Mouse (Mus musculus): Measurements from ENCODE around the gene Optn. TPM values are rescaled to one million over a fixed set of nuclear protein-coding genes. Genes with fewer than 3 reads are reported as not detected.
"Not testable (repeated sequence)": the region's sequence is repeated elsewhere in the genome, so short reads cannot be mapped to it uniquely, and the experiment has no call there.

Gene Optn
- 22.9 and 23.0 TPM in 2 replicates for polyA plus RNA-seq (2015; fragmentation: Nextera tagmentation; extraction: Ambion mirVana)

DNA sequence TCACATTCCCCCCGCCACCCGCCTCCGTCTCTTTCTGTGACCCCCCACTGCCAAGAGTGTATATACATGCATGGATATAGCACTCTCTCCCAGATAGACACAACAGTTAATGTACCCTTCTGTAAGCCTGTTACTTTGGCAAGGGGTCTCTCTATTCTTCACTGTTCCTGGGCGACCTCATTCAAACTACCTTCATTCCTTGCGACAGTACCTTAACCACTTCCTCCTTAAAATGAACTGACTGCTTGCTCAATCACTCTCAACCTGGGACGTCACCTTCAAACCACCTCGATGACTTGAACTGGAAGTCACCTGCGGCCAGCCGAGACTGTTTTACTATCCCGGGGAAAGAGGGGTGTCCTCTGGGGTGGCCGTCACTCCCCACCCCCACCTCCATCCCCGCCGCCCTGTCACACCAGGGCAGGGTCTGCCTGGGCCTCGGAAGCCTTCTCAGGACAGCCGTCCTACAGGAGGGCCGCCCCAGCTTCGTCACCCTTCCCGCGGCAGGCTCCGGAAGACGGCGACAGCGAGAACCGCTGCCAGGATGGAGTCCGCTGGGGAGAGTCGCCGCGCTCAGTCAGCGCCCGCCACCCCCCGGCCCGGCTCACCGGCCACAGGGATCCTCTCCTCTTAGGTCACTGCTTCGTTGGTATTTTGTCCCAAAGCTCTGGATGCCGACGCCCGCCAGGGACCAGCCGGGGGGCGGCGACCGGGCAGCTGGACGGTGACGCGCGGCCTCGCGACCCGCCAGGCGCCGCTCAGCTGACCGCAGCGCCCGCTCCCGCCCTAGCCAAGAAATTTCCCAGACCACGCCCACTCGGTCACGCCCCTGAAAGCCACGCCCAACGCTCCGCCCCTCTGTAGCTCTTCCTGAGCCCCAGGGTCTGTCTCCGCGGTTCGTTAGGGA, at the start of gene Optn:
Gene Optn (minus strand): TSS at position 753 of the 907 bp plus-strand sequence.
- peak within 1 kb of the TSS; percentile 75 for H3K27ac ChIP-seq (replicated peaks)
- no peaks in the 10 kb centered on the region for H3K36me3 ChIP-seq
- H3K4me3 ChIP-seq: peak within 1 kb of the TSS; percentile 79
- peak; percentile 92 for ATAC-seq (ENCODE audit: low FRiP score, low read depth)
- H3K27me3 ChIP-seq: no peaks in the 10 kb centered on the region
- no peaks in the 10 kb centered on the region for H3K9me3 ChIP-seq
- 1% methylated on average over 62 of the region's 63 CpGs for WGBS
- H3K9ac ChIP-seq: peak within 1 kb of the TSS; percentile 66
- H3K4me2 ChIP-seq: peak within 1 kb of the TSS; percentile 90
- H3K4me1 ChIP-seq (replicated peaks): peaks cover 16% of the 10 kb centered on the region

DNA sequence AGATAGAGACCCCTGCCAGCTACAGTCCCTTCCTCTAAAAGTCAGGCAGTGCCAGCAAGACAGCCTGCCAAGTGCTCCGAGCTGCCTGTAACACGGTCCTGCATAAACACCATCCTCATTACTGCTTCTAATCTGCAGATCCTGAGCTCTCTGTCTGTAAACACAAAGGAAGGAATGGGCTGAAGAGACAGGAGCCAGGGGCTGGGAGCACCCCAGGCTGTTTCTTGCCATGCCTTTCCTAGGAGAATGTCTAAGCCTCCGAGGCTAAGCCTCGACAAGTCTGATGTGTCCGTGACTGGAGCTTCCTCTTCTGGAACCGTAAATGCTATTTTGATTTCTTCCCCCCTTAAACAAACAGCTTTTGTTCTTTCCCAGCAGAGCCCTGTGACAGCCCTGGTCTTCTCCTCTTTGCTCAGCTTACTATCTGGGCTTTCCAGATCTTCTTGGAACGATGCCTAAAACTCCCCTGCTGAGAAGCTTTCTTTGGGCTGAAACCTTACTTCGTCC, 49.0 kb upstream of the Optn start:
- Histone ChIP-seq H3K36me3 (no peaks in the 10 kb centered on the region), H3K9ac (no peak overlapping the region)

DNA sequence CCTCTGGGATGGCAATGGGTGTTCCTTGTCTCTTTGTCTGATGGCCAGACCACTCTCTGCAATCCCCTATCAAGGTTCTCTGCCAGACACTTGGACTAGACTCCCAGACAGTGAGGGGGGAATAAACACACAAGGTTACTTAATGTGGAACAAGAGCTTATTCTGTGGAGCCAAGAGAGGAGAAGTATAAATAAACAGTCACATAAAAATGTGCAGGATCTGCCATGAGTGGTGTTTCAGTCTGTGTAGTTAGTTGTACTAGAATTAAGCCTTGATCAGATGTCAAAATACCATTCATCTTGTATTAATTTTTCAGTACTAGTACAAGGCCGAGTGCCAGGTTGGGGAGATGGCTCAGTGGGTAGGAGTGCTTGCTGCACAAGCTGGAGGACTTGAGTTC, 39.0 kb upstream of the Optn start:
- no peak for ATAC-seq (ENCODE audit: low FRiP score, low read depth)
- 74% methylated on average over 1 of the region's 1 CpGs for WGBS
- H3K36me3 ChIP-seq: no peaks in the 10 kb centered on the region

More for the DNA sequence above, 49.0 kb upstream of the Optn start:
- no peak overlapping the region for H3K4me2 ChIP-seq
- H3K27ac ChIP-seq (replicated peaks): peak overlapping the region; percentile 28
- no peaks in the 10 kb centered on the region for H3K27me3 ChIP-seq
- ATAC-seq (ENCODE audit: low FRiP score, low read depth): peak; percentile 52; the same call in 1 of the 2 replicates
- H3K4me3 ChIP-seq: no peak overlapping the region
- H3K4me1 ChIP-seq (replicated peaks): peaks cover 30% of the 10 kb centered on the region
- no peaks in the 10 kb centered on the region for H3K9me3 ChIP-seq
- WGBS: 20% methylated on average over 8 of the region's 8 CpGs

DNA sequence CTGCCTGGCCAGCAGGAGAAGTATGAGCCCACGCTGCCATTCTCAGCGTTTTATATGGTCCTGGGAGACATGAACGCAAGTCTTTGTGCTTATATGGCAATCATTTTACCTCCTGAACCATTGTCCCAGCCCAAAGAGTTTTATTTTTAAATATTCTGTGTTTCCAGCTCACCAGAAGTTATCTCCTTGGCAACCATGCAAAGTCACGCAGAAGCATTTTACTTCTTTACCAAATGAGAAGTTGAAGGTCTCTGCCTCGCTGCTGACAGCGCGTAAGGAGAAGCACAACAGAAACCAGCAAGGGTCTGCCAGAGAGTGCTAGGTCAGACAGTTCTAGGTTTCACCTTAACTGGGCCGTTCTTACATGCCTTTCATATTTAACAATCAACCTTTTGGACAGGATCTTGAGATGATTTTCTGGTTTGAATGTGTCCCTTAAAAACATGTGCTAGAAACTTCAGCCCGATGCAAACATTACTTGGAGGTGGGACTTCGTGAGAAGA, 37.9 kb upstream of the Optn start:
- Histone ChIP-seq H3K36me3 (no peaks in the 10 kb centered on the region), H3K27ac (replicated peaks) (no peak overlapping the region), H3K4me1 (replicated peaks) (peaks cover 19% of the 10 kb centered on the region), H3K4me2 (no peak overlapping the region), H3K9ac (no peak overlapping the region), H3K9me3 (0 out of 2 replicates have a peak, but pooled peaks cover 3% of the 10 kb centered on the region), H3K27me3 (no peaks in the 10 kb centered on the region), H3K4me3 (no peak overlapping the region)
- 87% methylated on average over 10 of the region's 10 CpGs for WGBS
- no peak for ATAC-seq (ENCODE audit: low FRiP score, low read depth)

More for the DNA sequence above, 39.0 kb upstream of the Optn start:
- no peak overlapping the region for H3K4me2 ChIP-seq
- H3K27me3 ChIP-seq: no peaks in the 10 kb centered on the region
- peaks cover 15% of the 10 kb centered on the region for H3K4me1 ChIP-seq (replicated peaks)
- no peak overlapping the region for H3K9ac ChIP-seq
- peaks cover 11% of the 10 kb centered on the region; the same call in 1 of the 2 replicates for H3K9me3 ChIP-seq
- no peak overlapping the region for H3K27ac ChIP-seq (replicated peaks)
- no peak overlapping the region for H3K4me3 ChIP-seq

DNA sequence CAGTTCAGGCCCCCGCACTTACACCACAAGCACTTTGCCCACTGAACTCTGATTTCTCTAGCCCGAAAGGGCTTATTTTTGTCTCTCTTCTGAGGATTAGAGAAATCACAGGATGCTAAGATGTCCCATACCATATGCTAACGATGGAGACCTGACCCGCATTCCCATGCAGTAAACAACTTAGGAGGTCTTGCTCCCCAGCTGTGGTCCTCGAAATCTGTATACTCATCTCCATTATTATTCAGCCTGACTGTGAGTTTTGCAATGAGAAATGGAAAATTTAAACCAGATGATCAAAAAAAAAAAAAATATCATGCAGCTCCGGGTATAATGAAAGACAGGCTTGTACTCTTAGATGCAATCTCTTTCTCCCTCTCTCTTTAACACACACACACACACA, 35.3 kb upstream of the Optn start:
- WGBS: 71% methylated on average over 6 of the region's 6 CpGs
- H3K9ac ChIP-seq: no peak overlapping the region
- H3K4me2 ChIP-seq: no peak overlapping the region
- no peak for ATAC-seq (ENCODE audit: low FRiP score, low read depth)
- H3K27me3 ChIP-seq: no peaks in the 10 kb centered on the region
- no peaks in the 10 kb centered on the region for H3K9me3 ChIP-seq
- no peak overlapping the region for H3K4me3 ChIP-seq
- H3K4me1 ChIP-seq (replicated peaks): peaks cover 19% of the 10 kb centered on the region
- no peak overlapping the region for H3K27ac ChIP-seq (replicated peaks)
- no peaks in the 10 kb centered on the region for H3K36me3 ChIP-seq

DNA sequence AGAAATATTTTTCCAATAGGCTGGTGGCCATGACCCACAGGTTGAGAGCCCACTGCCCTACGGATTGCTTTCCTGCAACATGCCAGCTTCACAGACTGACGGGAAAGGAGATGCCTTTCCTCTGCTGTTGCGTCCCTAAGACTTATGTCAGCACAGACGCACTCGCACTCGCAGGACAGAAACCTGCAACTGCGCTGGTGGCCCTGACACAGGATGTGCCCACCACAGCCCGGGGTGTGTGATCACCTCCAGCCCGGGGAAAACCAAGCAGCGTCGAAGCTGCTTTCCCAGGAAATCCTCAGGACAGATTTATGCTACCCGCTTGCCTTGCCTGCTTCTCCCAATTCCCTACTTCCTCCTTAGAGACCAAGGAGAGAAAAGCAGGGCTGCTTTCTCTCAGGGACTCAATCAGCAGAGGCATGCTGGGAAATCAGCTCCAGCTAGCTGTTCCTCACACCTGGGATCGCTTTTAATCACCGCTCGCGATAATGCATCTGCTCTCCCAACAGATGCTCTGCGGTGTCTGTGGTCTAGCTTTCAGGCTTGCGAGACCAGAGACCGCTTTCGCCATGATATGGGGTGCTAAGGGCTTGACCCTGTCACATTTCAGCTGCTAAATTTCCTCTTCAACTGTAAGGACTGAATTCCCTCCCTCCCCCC, 34.1 kb upstream of the Optn start:
- 24% methylated on average over 20 of the region's 20 CpGs for WGBS
- H3K36me3 ChIP-seq: no peaks in the 10 kb centered on the region
- ATAC-seq (ENCODE audit: low FRiP score, low read depth): 0 out of 2 replicates have a peak, but pooled peaks have one; percentile 30
- peaks cover 19% of the 10 kb centered on the region for H3K4me1 ChIP-seq (replicated peaks)
- no peaks in the 10 kb centered on the region for H3K27me3 ChIP-seq
- peak overlapping the region; percentile 57 for H3K4me2 ChIP-seq
- peak overlapping the region; percentile 72 for H3K27ac ChIP-seq (replicated peaks)
- no peaks in the 10 kb centered on the region for H3K9me3 ChIP-seq
- H3K9ac ChIP-seq: peak overlapping the region; percentile 38
- H3K4me3 ChIP-seq: peak overlapping the region; percentile 27

DNA sequence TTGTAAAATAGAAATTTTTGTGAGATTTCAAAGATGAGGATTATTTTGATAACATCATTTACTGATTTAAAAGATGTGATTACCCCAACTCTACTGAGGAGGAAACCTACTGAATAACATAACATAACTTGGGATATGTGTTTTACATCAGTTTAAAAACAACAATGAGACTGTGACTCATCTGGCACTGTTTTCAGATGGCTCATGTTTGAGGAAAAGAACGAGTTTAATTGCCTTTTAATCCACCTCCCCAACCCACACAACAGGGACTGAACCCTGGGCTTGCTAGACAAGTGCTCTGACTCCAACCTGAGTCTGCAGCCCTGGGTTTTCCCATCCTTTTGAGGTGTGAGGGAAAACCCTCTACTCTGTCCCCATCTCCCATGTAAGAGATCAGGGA, 31.5 kb upstream of the Optn start:
- no peaks in the 10 kb centered on the region for H3K9me3 ChIP-seq
- ATAC-seq (ENCODE audit: low FRiP score, low read depth): no peak
- H3K9ac ChIP-seq: no peak overlapping the region
- H3K4me2 ChIP-seq: no peak overlapping the region
- H3K27me3 ChIP-seq: no peaks in the 10 kb centered on the region
- no peaks in the 10 kb centered on the region for H3K36me3 ChIP-seq
- no peak overlapping the region for H3K27ac ChIP-seq (replicated peaks)
- H3K4me1 ChIP-seq (replicated peaks): peaks cover 19% of the 10 kb centered on the region
- WGBS: 49% methylated on average over 1 of the region's 1 CpGs
- H3K4me3 ChIP-seq: no peak overlapping the region

DNA sequence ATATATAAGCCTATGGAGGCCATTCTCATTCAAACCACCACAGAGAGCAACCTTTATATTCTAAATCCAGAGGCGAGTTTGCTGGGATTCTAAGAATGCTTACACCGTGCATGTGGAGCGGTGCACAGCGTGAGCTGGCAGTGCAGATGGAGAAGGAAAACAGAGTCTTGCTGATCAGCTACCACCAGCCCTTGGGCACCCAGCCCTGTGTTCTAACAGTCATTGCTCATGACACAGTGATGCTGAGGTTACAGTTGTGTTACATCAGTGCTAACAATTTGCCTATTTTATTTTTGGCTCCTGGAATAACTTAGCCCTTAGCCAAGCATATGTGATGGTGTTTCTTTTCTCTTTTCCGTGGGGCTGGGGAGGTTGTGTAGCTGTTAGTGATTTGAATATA, 31.0 kb upstream of the Optn start:
- H3K4me2 ChIP-seq: no peak overlapping the region
- WGBS: 70% methylated on average over 5 of the region's 5 CpGs
- ATAC-seq (ENCODE audit: low FRiP score, low read depth): no peak
- H3K4me3 ChIP-seq: no peak overlapping the region
- H3K9ac ChIP-seq: no peak overlapping the region
- H3K27ac ChIP-seq (replicated peaks): no peak overlapping the region
- H3K27me3 ChIP-seq: no peaks in the 10 kb centered on the region
- no peaks in the 10 kb centered on the region for H3K9me3 ChIP-seq
- H3K4me1 ChIP-seq (replicated peaks): peaks cover 17% of the 10 kb centered on the region
- H3K36me3 ChIP-seq: no peaks in the 10 kb centered on the region

DNA sequence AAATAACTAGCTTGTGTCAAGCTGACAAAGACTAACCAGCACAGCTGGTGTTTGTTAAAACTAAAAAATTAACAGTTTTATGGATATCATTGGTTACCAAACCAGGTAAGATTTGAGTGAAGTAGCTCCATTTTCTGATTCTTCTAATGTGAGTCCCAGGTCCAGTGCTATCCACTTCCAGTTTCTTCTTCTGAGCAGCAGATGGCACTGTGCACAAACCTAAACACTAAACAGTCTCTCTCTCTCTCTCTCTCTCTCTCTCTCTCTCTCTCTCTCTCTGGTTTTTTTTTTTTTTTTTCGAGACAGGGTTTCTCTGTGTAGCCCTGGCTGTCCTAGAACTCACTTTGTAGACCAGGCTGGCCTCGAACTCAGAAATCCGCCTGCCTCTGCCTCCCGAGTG, 26.5 kb upstream of the Optn start:
- not testable (repeated sequence) for H3K4me2 ChIP-seq; H3K36me3 ChIP-seq; H3K4me3 ChIP-seq; H3K27me3 ChIP-seq; H3K4me1 ChIP-seq (replicated peaks); H3K27ac ChIP-seq (replicated peaks); H3K9me3 ChIP-seq; H3K9ac ChIP-seq
- peak; percentile 76; the same call in 1 of the 2 replicates for ATAC-seq (ENCODE audit: low FRiP score, low read depth)
- WGBS: 88% methylated on average over 3 of the region's 4 CpGs

DNA sequence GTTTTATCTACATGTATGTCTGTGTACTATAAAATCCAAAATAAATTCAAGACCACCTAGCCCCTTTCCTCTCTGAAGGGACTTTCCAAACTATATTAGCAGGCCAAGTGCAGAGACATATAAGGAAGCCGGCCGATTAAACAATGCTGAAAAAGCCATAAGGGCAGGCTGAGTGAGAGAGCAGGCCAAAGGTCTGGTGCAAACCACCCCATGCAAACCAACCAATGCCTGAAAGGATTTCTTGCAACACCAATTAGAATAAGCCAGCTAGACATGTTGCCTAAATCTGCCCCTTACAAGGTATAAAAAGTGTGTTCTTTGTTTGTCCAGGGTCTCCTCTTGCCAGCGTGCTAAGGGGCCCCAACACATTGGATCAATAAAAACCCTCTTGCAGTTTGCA, 23.8 kb upstream of the Optn start:
- 88% methylated on average over 3 of the region's 3 CpGs for WGBS
- Histone ChIP-seq H3K9ac (no peak overlapping the region), H3K36me3 (no peaks in the 10 kb centered on the region), H3K9me3 (no peaks in the 10 kb centered on the region), H3K27me3 (no peaks in the 10 kb centered on the region), H3K4me2 (no peak overlapping the region), H3K4me1 (replicated peaks) (no peaks in the 10 kb centered on the region), H3K27ac (replicated peaks) (no peak overlapping the region), H3K4me3 (no peak overlapping the region)
- no peak for ATAC-seq (ENCODE audit: low FRiP score, low read depth)

DNA sequence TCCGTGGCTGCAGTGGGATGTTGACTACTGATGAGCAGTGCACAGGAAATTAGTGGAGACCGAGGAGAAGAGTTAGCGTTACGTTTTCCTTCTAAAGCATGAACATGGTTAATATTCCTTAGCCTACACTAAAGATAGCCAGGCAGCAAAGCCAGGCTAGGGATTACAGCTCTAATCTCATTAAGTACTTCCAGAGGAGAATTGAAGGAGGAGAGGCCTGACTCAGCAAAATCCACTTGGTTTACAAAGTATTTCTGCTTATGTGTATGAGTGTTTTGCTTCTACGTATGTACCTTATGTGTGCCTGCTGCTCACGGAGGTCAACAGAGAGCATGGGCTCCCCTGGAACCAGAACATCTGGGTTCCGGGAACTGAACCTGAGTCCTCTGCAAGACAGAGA, 19.9 kb upstream of the Optn start:
- Histone ChIP-seq H3K36me3 (no peaks in the 10 kb centered on the region), H3K4me1 (replicated peaks) (peaks cover 8% of the 10 kb centered on the region), H3K4me2 (no peak overlapping the region), H3K9me3 (no peaks in the 10 kb centered on the region), H3K27me3 (no peaks in the 10 kb centered on the region), H3K4me3 (no peak overlapping the region), H3K27ac (replicated peaks) (no peak overlapping the region), H3K9ac (no peak overlapping the region)
- WGBS: 94% methylated on average over 7 of the region's 7 CpGs
- no peak for ATAC-seq (ENCODE audit: low FRiP score, low read depth)

Data from hindbrain, embryonic 15.5 days (tissue).